Mouse (Mus musculus): ENCODE measurements around the gene Rfc1. TPM values are rescaled to one million over a fixed set of nuclear protein-coding genes. Genes with fewer than 3 reads are reported as not detected.
"Not testable (repeated sequence)": the region's sequence is repeated elsewhere in the genome, so short reads cannot be mapped to it uniquely, and the experiment has no call there.

Gene Rfc1
- total and polyA plus RNA-seq, 3 experiments = 8.4 to 38.2 (median 31.9) TPM

- WGBS = 72% methylated on average over 10 of the region's 10 CpGs
- H3K4me1 ChIP-seq (ENCODE audit: control insufficient read depth, insufficient read depth, low read length) = peaks cover 8% of the 10 kb centered on the region
- 0 out of 2 replicates have a peak, but pooled peaks cover 2% of the 10 kb centered on the region for H3K79me2 ChIP-seq (replicated peaks; ENCODE audit: control insufficient read depth, insufficient read depth, low read length)
- no peak for DNase-seq
- H3K36me3 ChIP-seq (ENCODE audit: control insufficient read depth, insufficient read depth, low read length) = peaks cover 6% of the 10 kb centered on the region
- no peak overlapping the region for H3K27ac ChIP-seq
- no peak overlapping the region for H3K9ac ChIP-seq (ENCODE audit: low read depth, low read length)
- no peaks in the 10 kb centered on the region for H3K27me3 ChIP-seq (ENCODE audit: control insufficient read depth, insufficient read depth, low read length)
- intact Hi-C loops (cut with DNase I) = loop anchor here (10.0 kb wide), 1 partner anchor 443 kb away; the partner anchor contains the start of gene N4bp2
- TF ChIP-seq EP300 (IDR thresholded peaks at IDR 0.05; ENCODE audit: insufficient read depth, low read depth, low read length) (no peak), CTCF (IDR thresholded peaks at IDR 0.05) (no peak), POLR2A (IDR thresholded peaks at IDR 0.05; ENCODE audit: insufficient read depth, low read depth, low read length) (no peak)
- no peak overlapping the region for H3K4me3 ChIP-seq
Observed at GRCm38 (mm10) chr5:65322165-65322564, 13.3 kb downstream of the Rfc1 start.

DNA sequence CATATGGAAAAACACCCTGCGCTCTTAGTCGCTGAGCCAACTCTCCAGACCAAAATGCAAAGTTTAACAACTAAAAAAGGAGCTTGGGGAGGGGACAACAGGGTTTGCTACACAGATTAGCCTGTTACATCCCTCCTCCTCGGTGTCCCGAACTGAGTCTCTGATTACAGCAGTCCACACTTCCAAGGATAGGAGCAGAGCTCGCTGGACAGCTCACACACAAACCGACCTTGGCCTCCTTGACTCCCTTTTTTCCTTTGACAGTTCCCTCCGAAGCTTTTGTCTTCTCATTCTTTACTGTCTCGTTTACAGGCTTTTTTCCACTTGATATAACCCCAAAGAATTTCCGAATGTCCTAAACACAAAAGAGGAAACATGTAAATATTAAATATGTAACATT, 16.3 kb downstream of the Rfc1 start:
- 82% methylated on average over 9 of the region's 9 CpGs for WGBS
- no peak for DNase-seq
- H3K36me3 ChIP-seq (ENCODE audit: control insufficient read depth, insufficient read depth, low read length) = no peaks in the 10 kb centered on the region; the same call in 1 of the 2 replicates

DNA sequence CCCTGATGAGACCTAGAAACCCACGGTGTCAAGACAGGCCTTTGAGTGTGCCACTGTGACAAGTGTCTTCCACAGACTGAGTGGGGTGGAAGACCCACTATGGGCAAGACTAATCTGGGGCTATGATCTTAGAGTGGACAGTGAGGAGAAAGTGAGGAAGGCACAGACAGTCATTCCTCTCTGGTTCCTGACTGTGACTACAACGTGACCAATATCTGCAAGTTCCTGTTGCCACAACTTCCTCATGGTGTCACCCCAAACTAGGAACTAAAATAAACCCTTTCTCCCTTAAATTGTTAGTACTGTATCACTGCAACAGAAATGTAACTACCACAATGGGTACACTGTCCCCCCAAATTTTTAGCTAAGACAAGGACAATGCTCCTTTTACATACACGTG, 26.6 kb downstream of the Rfc1 start:
- Histone ChIP-seq H3K27ac (no peak overlapping the region), H3K4me1 (ENCODE audit: control insufficient read depth, insufficient read depth, low read length) (no peaks in the 10 kb centered on the region), H3K9ac (ENCODE audit: low read depth, low read length) (no peak overlapping the region), H3K27me3 (ENCODE audit: control insufficient read depth, insufficient read depth, low read length) (no peaks in the 10 kb centered on the region), H3K79me2 (replicated peaks; ENCODE audit: control insufficient read depth, insufficient read depth, low read length) (no peaks in the 10 kb centered on the region), H3K4me3 (no peak overlapping the region), H3K36me3 (ENCODE audit: control insufficient read depth, insufficient read depth, low read length) (no peaks in the 10 kb centered on the region)
- no peak for DNase-seq
- TF ChIP-seq EP300 (IDR thresholded peaks at IDR 0.05; ENCODE audit: insufficient read depth, low read depth, low read length) = no peak
- no peak for TF ChIP-seq POLR2A (IDR thresholded peaks at IDR 0.05; ENCODE audit: insufficient read depth, low read depth, low read length)
- intact Hi-C loops (cut with DNase I) = no loop called here
- WGBS = 86% methylated on average over 3 of the region's 3 CpGs

More for the DNA sequence above, 16.3 kb downstream of the Rfc1 start:
- H3K27me3 ChIP-seq (ENCODE audit: control insufficient read depth, insufficient read depth, low read length) = no peaks in the 10 kb centered on the region
- 0 out of 2 replicates have a peak, but pooled peaks cover 2% of the 10 kb centered on the region for H3K79me2 ChIP-seq (replicated peaks; ENCODE audit: control insufficient read depth, insufficient read depth, low read length)
- TF ChIP-seq POLR2A (IDR thresholded peaks at IDR 0.05; ENCODE audit: insufficient read depth, low read depth, low read length) (no peak), CTCF (IDR thresholded peaks at IDR 0.05) (no peak), EP300 (IDR thresholded peaks at IDR 0.05; ENCODE audit: insufficient read depth, low read depth, low read length) (no peak)
- intact Hi-C loops (cut with DNase I) = no loop called here
- H3K9ac ChIP-seq (ENCODE audit: low read depth, low read length) = no peak overlapping the region
- no peak overlapping the region for H3K27ac ChIP-seq
- H3K4me1 ChIP-seq (ENCODE audit: control insufficient read depth, insufficient read depth, low read length) = no peaks in the 10 kb centered on the region
- H3K4me3 ChIP-seq = no peak overlapping the region

- H3K27me3 ChIP-seq (ENCODE audit: control insufficient read depth, insufficient read depth, low read length) = no peaks in the 10 kb centered on the region
- intact Hi-C loops (cut with DNase I) = no loop called here
- 92% methylated on average over 7 of the region's 7 CpGs for WGBS
- H3K4me1 ChIP-seq (ENCODE audit: control insufficient read depth, insufficient read depth, low read length) = no peaks in the 10 kb centered on the region
- no peak overlapping the region for H3K4me3 ChIP-seq
- no peak for DNase-seq
- no peak for TF ChIP-seq CTCF (IDR thresholded peaks at IDR 0.05)
- no peak for TF ChIP-seq EP300 (IDR thresholded peaks at IDR 0.05; ENCODE audit: insufficient read depth, low read depth, low read length)
- no peak for TF ChIP-seq POLR2A (IDR thresholded peaks at IDR 0.05; ENCODE audit: insufficient read depth, low read depth, low read length)
- H3K79me2 ChIP-seq (replicated peaks; ENCODE audit: control insufficient read depth, insufficient read depth, low read length) = no peaks in the 10 kb centered on the region
- no peak overlapping the region for H3K27ac ChIP-seq
- H3K9ac ChIP-seq (ENCODE audit: low read depth, low read length) = no peak overlapping the region
- H3K36me3 ChIP-seq (ENCODE audit: control insufficient read depth, insufficient read depth, low read length) = no peaks in the 10 kb centered on the region
Observed at GRCm38 (mm10) chr5:65308208-65308607, 27.3 kb downstream of the Rfc1 start.

DNA sequence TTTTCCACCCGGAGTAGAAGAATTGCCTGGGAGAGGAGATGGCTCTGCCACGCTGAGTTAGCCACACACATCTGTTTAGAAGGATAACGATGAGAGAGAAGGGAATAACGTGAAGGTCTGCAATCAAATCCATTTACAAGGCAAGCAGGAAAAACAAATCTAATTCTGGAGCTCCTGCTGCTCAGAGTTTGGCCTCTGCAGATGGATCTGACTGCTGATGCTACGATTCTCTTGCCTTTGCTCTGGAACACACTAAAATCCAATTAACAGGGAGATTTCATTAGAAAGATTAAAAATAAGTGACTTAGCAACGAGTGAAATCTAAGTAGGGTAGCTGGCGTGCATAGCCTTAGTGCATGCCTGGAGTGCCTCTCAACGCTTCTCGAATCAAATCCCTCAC, 30.0 kb downstream of the Rfc1 start:
- H3K79me2 ChIP-seq (replicated peaks; ENCODE audit: control insufficient read depth, insufficient read depth, low read length) = no peaks in the 10 kb centered on the region
- H3K36me3 ChIP-seq (ENCODE audit: control insufficient read depth, insufficient read depth, low read length) = no peaks in the 10 kb centered on the region
- 79% methylated on average over 9 of the region's 9 CpGs for whole genome bisulfite sequencing
- no peak overlapping the region for H3K27ac ChIP-seq
- H3K9ac ChIP-seq (ENCODE audit: low read depth, low read length) = no peak overlapping the region
- no peak for DNase-seq
- intact Hi-C loops (cut with DNase I) = no loop called here
- H3K4me3 ChIP-seq = no peak overlapping the region
- no peaks in the 10 kb centered on the region for H3K4me1 ChIP-seq (ENCODE audit: control insufficient read depth, insufficient read depth, low read length)
- TF ChIP-seq EP300 (IDR thresholded peaks at IDR 0.05; ENCODE audit: insufficient read depth, low read depth, low read length) (no peak), CTCF (IDR thresholded peaks at IDR 0.05) (no peak), POLR2A (IDR thresholded peaks at IDR 0.05; ENCODE audit: insufficient read depth, low read depth, low read length) (no peak)
- no peaks in the 10 kb centered on the region for H3K27me3 ChIP-seq (ENCODE audit: control insufficient read depth, insufficient read depth, low read length)

DNA sequence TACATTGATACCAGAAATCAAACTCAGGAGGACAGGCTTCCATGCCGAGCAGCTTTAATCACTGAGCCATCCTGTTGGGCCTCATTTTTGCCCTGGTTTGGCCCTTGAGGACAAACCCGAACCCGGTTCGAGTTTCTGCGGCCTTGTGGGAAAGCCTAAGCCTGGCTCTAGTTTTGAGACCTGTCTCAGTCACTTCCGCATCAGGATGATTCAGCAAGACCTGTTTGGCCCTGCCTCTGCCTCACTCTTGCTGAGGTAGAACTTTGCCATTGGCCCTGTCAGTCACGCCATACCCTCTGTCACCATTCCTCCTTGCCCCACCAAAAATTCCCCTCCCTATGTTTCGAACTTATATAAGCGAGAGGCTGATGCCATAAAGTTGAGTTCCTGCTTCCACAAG, 35.3 kb downstream of the Rfc1 start:
- Histone ChIP-seq H3K79me2 (replicated peaks; ENCODE audit: control insufficient read depth, insufficient read depth, low read length) (no peaks in the 10 kb centered on the region), H3K27ac (no peak overlapping the region), H3K4me3 (no peak overlapping the region), H3K4me1 (ENCODE audit: control insufficient read depth, insufficient read depth, low read length) (no peaks in the 10 kb centered on the region), H3K27me3 (ENCODE audit: control insufficient read depth, insufficient read depth, low read length) (no peaks in the 10 kb centered on the region), H3K9ac (ENCODE audit: low read depth, low read length) (no peak overlapping the region), H3K36me3 (ENCODE audit: control insufficient read depth, insufficient read depth, low read length) (no peaks in the 10 kb centered on the region)
- intact Hi-C loops (cut with DNase I) = no loop called here
- no peak for DNase-seq
- TF ChIP-seq CTCF (IDR thresholded peaks at IDR 0.05) = no peak
- no peak for TF ChIP-seq EP300 (IDR thresholded peaks at IDR 0.05; ENCODE audit: insufficient read depth, low read depth, low read length)
- TF ChIP-seq POLR2A (IDR thresholded peaks at IDR 0.05; ENCODE audit: insufficient read depth, low read depth, low read length) = no peak
- 95% methylated on average over 9 of the region's 9 CpGs for WGBS

DNA sequence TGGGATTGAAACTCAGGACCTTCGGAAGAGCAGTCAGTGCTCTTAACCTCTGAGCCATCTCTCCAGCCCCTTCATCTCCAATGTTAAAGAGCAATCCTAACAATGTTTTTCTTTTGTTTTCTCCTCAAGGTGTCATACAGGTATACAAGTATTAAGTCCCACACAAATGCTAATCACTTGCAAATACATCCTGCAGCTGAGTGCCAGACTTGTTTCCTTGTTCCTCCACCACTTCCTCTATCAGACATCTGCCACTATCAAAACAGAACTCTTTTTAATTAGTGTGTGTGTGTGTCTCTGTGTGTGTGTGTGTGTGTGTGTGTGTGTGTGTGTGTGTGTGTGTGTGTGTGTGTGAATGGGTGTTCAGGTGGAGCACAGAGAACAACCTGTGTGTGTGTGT, 35.8 kb downstream of the Rfc1 start:
- H3K9ac ChIP-seq (ENCODE audit: low read depth, low read length); intact Hi-C loops (cut with DNase I); H3K4me3 ChIP-seq; DNase-seq; H3K36me3 ChIP-seq (ENCODE audit: control insufficient read depth, insufficient read depth, low read length); H3K4me1 ChIP-seq (ENCODE audit: control insufficient read depth, insufficient read depth, low read length); H3K79me2 ChIP-seq (replicated peaks; ENCODE audit: control insufficient read depth, insufficient read depth, low read length); H3K27me3 ChIP-seq (ENCODE audit: control insufficient read depth, insufficient read depth, low read length); H3K27ac ChIP-seq: not testable (repeated sequence)
- 92% methylated on average over 1 of the region's 1 CpGs for WGBS

Data from heart, adult 2 months (tissue).